Mouse (Mus musculus) MEL (cell line): Measurements from ENCODE around the gene Ms4a2. TPM values are rescaled to one million over a fixed set of nuclear protein-coding genes. Genes with fewer than 3 reads are reported as not detected.

Source experiments
- DNase-seq: peaks from one replicate; pipeline ENCODE4 v3.0.0; 2011; ENCODE audit warnings: low read depth, low spot score
- H3K27ac ChIP-seq: 2 replicates; pipeline ENCODE4 v1.5.1; 2012; ENCODE audit warnings: low read depth, mild to moderate bottlenecking, control low read depth, low read length, moderate library complexity; ENCODE audit not compliant: control insufficient read depth
- H3K27me3 ChIP-seq, 2 experiments: fragments of 150-350 bp in 1 of 2; sonication (generic) in 1 of 2; 2 replicates each; pipeline ENCODE4 v1.6.1; 2012; ENCODE audit warnings: low read length in 2 of 2, mild to moderate bottlenecking in 2 of 2, improper control_type of control experiment in 1 of 2, moderate library complexity in 1 of 2; ENCODE audit not compliant: insufficient read depth in 2 of 2, control insufficient read depth in 1 of 2
- H3K36me3 ChIP-seq, 2 experiments: 2 replicates each; pipeline ENCODE4 v1.6.1; 2012 to 2014; ENCODE audit warnings: low read length in 2 of 2, improper control_type of control experiment in 1 of 2, inconsistent platforms in 1 of 2, mild to moderate bottlenecking in 1 of 2; ENCODE audit not compliant: insufficient read depth in 2 of 2, control insufficient read depth in 1 of 2
- H3K4me1 ChIP-seq, 2 experiments: fragments of 150-350 bp in 1 of 2; sonication (generic) in 1 of 2; 2 replicates each; pipeline ENCODE4 v1.6.1; 2012; ENCODE audit warnings: low read length in 2 of 2, improper control_type of control experiment in 1 of 2, mild to moderate bottlenecking in 1 of 2; ENCODE audit not compliant: insufficient read depth in 2 of 2, control insufficient read depth in 1 of 2
- H3K4me3 ChIP-seq, 2 experiments: fragments of 150-350 bp in 1 of 2; sonication (generic) in 1 of 2; 2 replicates each; pipeline ENCODE4 v1.5.1; 2012; ENCODE audit warnings: low read depth in 2 of 2, low read length in 2 of 2, mild to moderate bottlenecking in 2 of 2, moderate library complexity in 2 of 2, control low read depth in 1 of 2, improper control_type of control experiment in 1 of 2; ENCODE audit not compliant: control insufficient read depth in 1 of 2, insufficient read depth in 1 of 2
- H3K79me2 ChIP-seq: 2 replicates; pipeline ENCODE4 v1.6.1; 2012; ENCODE audit warnings: mild to moderate bottlenecking, low read length, moderate library complexity; ENCODE audit not compliant: control insufficient read depth, poor library complexity, insufficient read depth
- H3K9ac ChIP-seq: 2 replicates; pipeline ENCODE4 v1.6.1; 2012; ENCODE audit warnings: low read depth, mild to moderate bottlenecking, control low read depth, low read length, moderate library complexity; ENCODE audit not compliant: control insufficient read depth, poor library complexity, severe bottlenecking
- H3K9me3 ChIP-seq: fragments of 150-350 bp; sonication (generic); replicated peaks from 2 replicates; pipeline ENCODE4 v1.6.1; 2012; ENCODE audit warnings: mild to moderate bottlenecking, low read length, improper control_type of control experiment, moderate library complexity; ENCODE audit not compliant: insufficient read depth
- BHLHE40 ChIP-seq: IDR thresholded peaks from 2 replicates; pipeline ENCODE4 v1.6.1; 2012; ENCODE audit warnings: low read depth, mild to moderate bottlenecking, inconsistent platforms, low read length, improper control_type of control experiment, borderline replicate concordance
- CHD1 ChIP-seq: IDR thresholded peaks from 2 replicates; pipeline ENCODE4 v1.6.1; 2012; ENCODE audit warnings: low read depth, mild to moderate bottlenecking, inconsistent platforms, low read length, improper control_type of control experiment
- E2F4 ChIP-seq: IDR thresholded peaks from 2 replicates; pipeline ENCODE4 v1.6.1; 2011; ENCODE audit warnings: low read depth, low read length, improper control_type of control experiment, borderline replicate concordance
- EP300 ChIP-seq, 2 experiments: IDR thresholded peaks; 2 replicates each; pipeline ENCODE4 v1.6.1; 2011; ENCODE audit warnings: improper control_type of control experiment in 2 of 2, low read length in 2 of 2, low read depth in 1 of 2, mild to moderate bottlenecking in 1 of 2
- GABPA ChIP-seq: IDR thresholded peaks from 2 replicates; pipeline ENCODE4 v1.6.1; 2012; ENCODE audit warnings: low read depth, mild to moderate bottlenecking, inconsistent platforms, low read length, improper control_type of control experiment, moderate library complexity
- GATA1 ChIP-seq: IDR thresholded peaks from 2 replicates; pipeline ENCODE4 v1.6.1; 2011; ENCODE audit warnings: low read depth, low read length, improper control_type of control experiment
- HCFC1 ChIP-seq: IDR thresholded peaks from 2 replicates; pipeline ENCODE4 v1.6.1; 2012; ENCODE audit warnings: low read depth, mild to moderate bottlenecking, inconsistent platforms, low read length, improper control_type of control experiment, moderate library complexity
- JUND ChIP-seq: IDR thresholded peaks from 2 replicates; pipeline ENCODE4 v1.6.1; 2011; ENCODE audit warnings: low read depth, mild to moderate bottlenecking, improper control_type of control experiment, low read length
- MAFK ChIP-seq: IDR thresholded peaks from 2 replicates; pipeline ENCODE4 v1.6.1; 2011; ENCODE audit warnings: low read depth, mild to moderate bottlenecking, low read length, improper control_type of control experiment, borderline replicate concordance
- MAX ChIP-seq: IDR thresholded peaks from 2 replicates; pipeline ENCODE4 v1.6.1; 2011; ENCODE audit warnings: low read length, improper control_type of control experiment
- MEF2A ChIP-seq: IDR thresholded peaks from 2 replicates; pipeline ENCODE4 v1.6.1; 2014; ENCODE audit warnings: low read depth, mild to moderate bottlenecking, inconsistent platforms, low read length, improper control_type of control experiment; ENCODE audit not compliant: poor library complexity, insufficient replicate concordance, severe bottlenecking; ENCODE audit errors: extremely low read depth
- MXI1 ChIP-seq: IDR thresholded peaks from 2 replicates; pipeline ENCODE4 v1.6.1; 2011; ENCODE audit warnings: mild to moderate bottlenecking, low read depth, low read length, improper control_type of control experiment
- POLR2A ChIP-seq, 2 experiments: IDR thresholded peaks; 2 replicates each; pipeline ENCODE4 v1.6.1; 2011 to 2012; ENCODE audit warnings: low read length in 2 of 2, mild to moderate bottlenecking in 2 of 2, control low read depth in 1 of 2, improper control_type of control experiment in 1 of 2, low read depth in 1 of 2, moderate library complexity in 1 of 2; ENCODE audit not compliant: control insufficient read depth in 1 of 2, insufficient read depth in 1 of 2, poor library complexity in 1 of 2
- POLR2AphosphoS5 ChIP-seq: IDR thresholded peaks from 2 replicates; pipeline ENCODE4 v1.6.1; 2012; ENCODE audit warnings: low read depth, borderline replicate concordance, mild to moderate bottlenecking, inconsistent platforms, low read length, moderate library complexity, mixed read lengths
- TCF12 ChIP-seq: IDR thresholded peaks from 2 replicates; pipeline ENCODE4 v1.6.1; 2014; ENCODE audit warnings: low read depth, mild to moderate bottlenecking, inconsistent platforms, low read length, improper control_type of control experiment, moderate library complexity
- UBTF ChIP-seq: IDR thresholded peaks from 2 replicates; pipeline ENCODE4 v1.6.1; 2012; ENCODE audit warnings: low read depth, mild to moderate bottlenecking, inconsistent platforms, low read length, improper control_type of control experiment, moderate library complexity, borderline replicate concordance; ENCODE audit not compliant: insufficient read depth
- USF1 ChIP-seq: IDR thresholded peaks from 2 replicates; pipeline ENCODE4 v1.6.1; 2014; ENCODE audit warnings: low read depth, mild to moderate bottlenecking, inconsistent platforms, low read length, improper control_type of control experiment, moderate library complexity
- ZC3H11A ChIP-seq: IDR thresholded peaks from 2 replicates; pipeline ENCODE4 v1.6.1; 2012; ENCODE audit warnings: low read depth, mild to moderate bottlenecking, inconsistent platforms, low read length, improper control_type of control experiment
- ZNF384 ChIP-seq: IDR thresholded peaks from 2 replicates; pipeline ENCODE4 v1.6.1; 2012; ENCODE audit warnings: low read depth, mild to moderate bottlenecking, inconsistent platforms, low read length, improper control_type of control experiment
- polyA plus RNA-seq, 2 experiments: library from polyadenylated mRNA; stranded (reverse) in 1 of 2; unstranded in 1 of 2; fragments of >175 nt in 1 of 2; fragments of >200 nt in 1 of 2; gene quantifications; 2 replicates each; pipeline versions ENCODE4 v1.2.1 to v1.2.4; 2012; ENCODE audit warnings: low replicate concordance in 2 of 2, low read depth in 1 of 2; ENCODE audit not compliant: insufficient read length in 2 of 2, insufficient read depth in 1 of 2, missing spikeins in 1 of 2
- total RNA-seq: library from RNA; depleted of rRNA; stranded (reverse); fragments of 300-350 nt; gene quantifications from 2 replicates; pipeline ENCODE4 v1.2.3, GENCODE M21; 2012

Ms4a2 gene
- total and polyA plus RNA-seq, 3 experiments = 0.32 to 3.1 TPM; not detected in 1

- no peak overlapping the region for H3K9ac ChIP-seq
- no peaks in the 10 kb centered on the region for H3K4me1 ChIP-seq
These were observed 33.5 kb downstream of the Ms4a2 start for GRCm38 (mm10) chr19:11589891-11590449.

DNA sequence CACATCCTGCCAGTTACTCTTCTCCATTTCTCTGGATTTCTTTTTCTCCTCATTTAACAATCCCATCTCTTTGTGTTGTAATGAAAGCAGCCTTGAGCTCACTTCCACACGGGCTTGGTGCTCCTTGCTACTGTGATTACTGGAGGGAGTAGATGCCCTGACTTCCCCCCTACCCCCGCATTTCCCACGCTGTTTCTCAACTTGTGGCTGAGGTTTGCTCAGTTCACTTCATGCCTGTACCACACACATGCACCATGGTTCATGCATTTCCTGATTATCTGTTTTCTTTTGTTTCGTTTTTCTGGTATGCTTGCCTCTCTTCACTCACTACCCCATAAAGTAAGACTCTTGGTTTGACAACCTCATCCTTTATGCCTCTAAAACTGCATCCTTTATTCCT lies 34.3 kb downstream of the Ms4a2 start:
- Histone ChIP-seq H3K79me2 (no peaks in the 10 kb centered on the region), H3K36me3 (no peaks in the 10 kb centered on the region), H3K9me3 (no peaks in the 10 kb centered on the region), H3K27me3 (no peaks in the 10 kb centered on the region; a peak in 2 of 4 replicates), H3K27ac (no peak overlapping the region), H3K4me3 (no peak overlapping the region), H3K9ac (no peak overlapping the region), H3K4me1 (no peaks in the 10 kb centered on the region)
- TF ChIP-seq MEF2A = no peak
- no peak for TF ChIP-seq CHD1
- no peak for TF ChIP-seq GATA1
- no peak for TF ChIP-seq POLR2A (IDR thresholded peaks at IDR 0.05; ENCODE audit: control insufficient read depth in 1 of 2, insufficient read depth in 1 of 2, low read depth in 1 of 2, low read length in 2 of 2, poor library complexity in 1 of 2)
- no peak for TF ChIP-seq UBTF
- no peak for TF ChIP-seq JUND
- TF ChIP-seq HCFC1 = no peak
- no peak for TF ChIP-seq BHLHE40
- TF ChIP-seq ZC3H11A = no peak
- TF ChIP-seq USF1 = no peak
- TF ChIP-seq MAX = no peak
- TF ChIP-seq MAFK = no peak
- DNase-seq = no peak

More at GRCm38 (mm10) chr19:11589891-11590449, 33.5 kb downstream of the Ms4a2 start:
- no peak for TF ChIP-seq MEF2A
- no peak for TF ChIP-seq E2F4
- no peak overlapping the region for H3K4me3 ChIP-seq
- no peak for DNase-seq
- H3K27ac ChIP-seq = no peak overlapping the region
- no peaks in the 10 kb centered on the region for H3K9me3 ChIP-seq
- H3K27me3 ChIP-seq = no peaks in the 10 kb centered on the region; a peak in 2 of 4 replicates
- no peaks in the 10 kb centered on the region for H3K79me2 ChIP-seq
- no peaks in the 10 kb centered on the region for H3K36me3 ChIP-seq

DNA sequence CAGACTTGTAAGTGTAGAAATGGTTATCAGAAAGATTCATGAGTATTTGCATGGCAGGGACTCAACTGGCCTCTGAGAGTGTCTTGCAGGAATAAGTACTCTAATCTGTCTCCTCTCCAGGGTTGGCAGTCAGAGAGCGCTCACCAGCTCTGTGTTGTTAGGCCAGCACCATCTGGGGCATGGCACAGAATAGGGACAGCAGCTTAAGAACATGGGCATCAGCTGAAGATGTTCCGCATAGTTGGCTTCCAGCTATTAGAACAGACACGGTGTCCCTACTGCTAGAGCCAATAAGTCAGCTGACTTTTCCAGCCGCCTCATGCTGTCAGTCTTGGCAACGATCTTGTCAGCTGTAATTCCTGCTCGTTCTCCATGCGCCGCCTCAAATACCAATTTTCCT lies 48.6 kb downstream of the Ms4a2 start:
- Histone ChIP-seq H3K4me3 (no peak overlapping the region), H3K27ac (no peak overlapping the region), H3K36me3 (no peaks in the 10 kb centered on the region), H3K9ac (no peak overlapping the region), H3K9me3 (no peaks in the 10 kb centered on the region), H3K4me1 (no peaks in the 10 kb centered on the region), H3K27me3 (peaks cover 1 to 9% of the 10 kb centered on the region in 2 experiments), H3K79me2 (no peaks in the 10 kb centered on the region)
- TF ChIP-seq JUND (no peak), HCFC1 (no peak), EP300 (IDR thresholded peaks at IDR 0.05; ENCODE audit: low read depth in 1 of 2, low read length in 2 of 2) (no peak), MXI1 (no peak), USF1 (no peak), POLR2AphosphoS5 (no peak), ZNF384 (no peak), MEF2A (no peak), GABPA (no peak), CHD1 (no peak), BHLHE40 (no peak), TCF12 (no peak)
- DNase-seq = no peak
